Mouse (Mus musculus): ENCODE results near the gene Sp9. TPM values are rescaled to one million over a fixed set of nuclear protein-coding genes. Genes with fewer than 3 reads are reported as not detected.

Sp9 gene
- total RNA-seq, 2 experiments from 2014 or later: 2.9 to 3.6 TPM

DNA sequence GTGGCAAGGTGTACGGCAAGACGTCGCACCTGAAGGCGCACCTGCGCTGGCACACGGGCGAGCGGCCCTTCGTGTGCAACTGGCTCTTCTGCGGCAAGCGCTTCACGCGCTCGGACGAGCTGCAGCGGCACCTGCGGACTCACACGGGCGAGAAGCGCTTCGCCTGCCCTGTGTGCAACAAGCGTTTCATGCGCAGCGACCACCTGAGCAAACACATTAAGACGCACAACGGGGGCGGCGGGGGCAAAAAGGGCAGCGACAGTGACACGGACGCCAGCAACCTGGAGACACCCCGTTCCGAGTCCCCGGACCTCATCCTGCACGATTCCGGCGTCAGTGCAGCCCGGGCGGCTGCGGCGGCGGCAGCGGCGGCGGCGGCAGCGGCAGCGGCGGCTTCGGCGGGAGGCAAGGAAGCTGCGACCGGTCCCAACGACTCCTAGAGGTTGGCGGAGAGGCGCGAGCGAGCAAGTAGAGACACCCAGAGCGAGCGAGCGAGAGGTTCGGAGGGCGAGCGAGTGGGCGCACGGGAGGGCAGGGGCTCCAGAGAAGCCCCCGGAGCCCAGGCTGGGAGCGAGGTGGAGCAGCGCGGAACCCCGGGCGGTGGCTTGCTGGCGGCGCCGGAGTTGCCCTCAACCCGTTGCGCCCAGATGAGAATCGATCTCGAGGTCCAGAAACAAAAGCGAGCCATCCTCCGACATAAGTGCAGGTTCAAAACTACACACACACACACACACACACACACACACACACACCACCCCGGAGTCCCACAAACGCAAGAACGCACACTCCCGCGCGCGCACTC is 2.6 kb downstream of the Sp9 start:
- no peak for DNase-seq (ENCODE audit: extremely low spot score in 1 of 2, low spot score in 1 of 2)

DNA sequence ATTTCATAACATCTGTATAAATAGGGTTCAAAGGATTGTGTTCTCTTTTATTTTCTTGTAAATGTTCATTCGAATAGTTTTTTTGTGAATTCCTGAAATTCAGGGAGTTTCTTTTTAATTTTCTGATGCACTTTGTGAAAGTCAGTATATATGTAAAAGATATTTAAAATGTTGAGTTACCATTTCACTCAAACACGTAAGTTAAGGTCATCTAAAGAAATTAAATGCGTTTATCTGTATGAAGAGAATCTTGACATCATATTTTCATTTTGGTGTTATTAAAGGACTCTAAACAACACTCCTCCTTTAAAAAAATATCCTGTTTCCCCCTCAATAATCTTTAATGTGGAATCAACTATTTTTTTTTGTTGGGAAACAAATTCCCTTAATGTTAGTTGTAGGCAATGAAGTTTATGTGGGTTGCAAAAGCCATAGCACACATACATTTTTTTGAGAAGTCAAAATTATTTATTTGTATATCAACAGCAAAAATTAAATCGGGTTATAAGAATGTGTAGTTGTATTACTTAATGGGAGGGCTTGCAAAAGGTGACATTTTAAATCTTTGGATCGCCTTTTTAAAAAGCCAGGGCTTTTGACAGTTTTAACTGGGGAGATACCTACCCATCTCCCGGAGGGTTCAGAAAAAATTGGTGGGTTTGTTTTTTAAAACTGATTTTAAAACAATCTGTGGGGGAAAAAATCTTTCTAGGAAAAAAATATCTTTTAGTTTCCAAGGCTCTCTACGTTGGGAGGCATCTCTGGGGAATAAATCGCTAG is 3.7 kb downstream of the Sp9 start:
- no peak for DNase-seq (ENCODE audit: extremely low spot score in 1 of 2, low spot score in 1 of 2)

DNA sequence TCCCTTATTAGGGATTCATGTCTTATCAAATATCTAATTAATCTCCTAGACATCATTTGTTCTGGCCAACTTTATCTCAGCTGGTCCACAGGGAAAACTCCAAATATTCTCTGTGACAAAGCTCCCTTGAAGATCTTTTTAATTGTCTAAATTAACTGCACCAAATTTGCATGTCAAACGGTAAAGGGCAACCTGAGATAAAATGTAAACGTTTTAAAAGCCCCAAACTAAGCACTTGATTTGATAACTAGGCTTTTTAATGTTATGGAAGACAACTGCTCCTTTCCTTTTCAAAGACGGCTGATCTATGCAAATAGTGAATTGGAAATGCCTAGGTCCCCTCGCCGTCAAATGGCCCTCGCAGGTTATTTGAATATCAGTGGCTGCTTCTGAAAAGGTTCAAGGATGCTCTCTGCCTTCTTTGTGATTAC is 4.4 kb downstream of the Sp9 start:
- DNase-seq (ENCODE audit: extremely low spot score in 1 of 2, low spot score in 1 of 2): no peak

DNA sequence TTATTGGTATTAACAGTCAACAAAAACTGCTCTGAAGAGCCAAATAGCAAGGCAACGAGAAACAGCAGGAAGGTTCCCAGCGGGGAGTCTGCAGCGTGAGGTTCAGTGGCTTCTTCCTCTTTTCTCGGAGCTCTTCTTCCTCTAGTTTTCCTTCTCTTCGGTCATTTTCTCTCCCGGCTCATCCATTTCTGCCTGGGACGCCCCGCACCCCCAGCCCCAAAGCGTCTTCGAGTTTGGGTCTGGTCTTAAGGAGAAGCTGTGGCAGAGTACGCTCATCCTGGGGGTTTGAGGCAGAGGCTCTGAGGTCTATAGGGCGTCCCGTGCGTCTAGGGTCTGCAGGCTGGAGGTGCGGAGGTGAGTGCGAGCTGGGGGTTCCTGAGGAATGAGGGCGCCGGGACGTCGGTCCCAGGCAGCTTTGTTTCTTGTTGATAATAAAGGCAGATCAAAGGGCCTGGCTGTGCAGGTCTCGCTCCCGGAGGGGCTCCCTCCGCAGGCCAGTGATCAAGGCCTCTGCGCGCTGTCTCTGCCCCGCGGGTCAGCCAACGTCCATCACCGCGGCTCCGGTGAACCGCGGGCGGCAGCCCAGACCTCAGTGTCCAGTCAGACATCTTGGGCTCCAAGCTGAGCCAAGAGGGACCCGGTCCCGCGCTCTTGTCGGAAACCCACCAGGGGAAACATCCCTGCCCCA is 5.4 kb downstream of the Sp9 start:
- no peak for DNase-seq (ENCODE audit: extremely low spot score in 1 of 2, low spot score in 1 of 2)

DNA sequence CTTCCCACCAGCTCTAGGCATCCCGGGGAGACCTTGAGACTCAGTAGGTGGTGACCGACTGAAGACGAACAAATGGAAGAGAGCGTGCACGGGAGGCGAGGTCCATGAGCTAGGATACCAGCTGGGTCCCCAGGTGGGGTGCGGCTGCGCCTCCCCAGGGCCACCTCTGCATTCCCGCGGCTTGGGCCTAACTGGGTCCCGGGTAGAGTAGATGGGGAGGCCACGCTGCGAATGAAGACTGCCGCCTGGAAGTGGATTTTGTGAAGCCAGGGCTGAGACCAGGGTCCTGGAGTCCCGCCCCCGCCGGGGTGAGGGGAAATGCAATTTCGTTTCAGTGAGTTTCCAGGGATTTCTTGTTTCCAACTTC is 6.0 kb downstream of the Sp9 start:
- DNase-seq (ENCODE audit: extremely low spot score in 1 of 2, low spot score in 1 of 2): no peak

DNA sequence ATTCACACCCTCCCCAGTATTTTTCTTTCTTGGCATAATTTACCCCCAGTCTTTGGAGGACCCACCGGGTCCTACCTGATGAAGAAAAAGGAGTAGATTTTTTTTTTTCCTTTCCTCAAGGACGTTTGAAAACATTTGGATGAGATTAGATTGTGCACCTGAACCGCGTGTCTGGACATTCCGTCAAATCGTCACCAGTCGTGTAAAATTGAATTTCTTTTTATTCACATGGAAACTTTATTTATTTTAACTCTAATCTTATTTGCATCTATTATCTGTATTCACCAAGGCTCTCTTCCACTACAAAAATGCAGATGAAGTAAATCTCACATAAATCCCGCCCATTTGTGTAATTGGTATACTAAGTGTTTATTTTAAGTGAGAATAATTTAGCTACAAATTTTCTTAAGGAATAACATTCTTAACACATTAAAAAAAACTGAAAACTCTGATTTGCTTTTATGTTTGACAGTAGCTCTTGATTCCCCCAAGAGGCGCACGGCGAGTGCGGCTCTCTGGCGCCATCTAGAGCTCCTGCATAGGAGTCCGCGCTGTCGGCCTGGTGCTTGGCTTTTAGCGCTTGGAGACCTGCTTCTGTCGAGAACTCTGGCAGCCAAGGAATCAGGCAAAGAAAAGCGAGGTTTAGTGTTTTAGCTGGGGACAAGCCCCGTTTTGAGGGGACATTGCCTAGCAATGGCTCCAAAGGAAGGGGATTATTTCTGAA is 6.6 kb downstream of the Sp9 start:
- peak in 1 of 2 experiments; percentile 91 for DNase-seq (ENCODE audit: extremely low spot score in 1 of 2, low spot score in 1 of 2)

DNA sequence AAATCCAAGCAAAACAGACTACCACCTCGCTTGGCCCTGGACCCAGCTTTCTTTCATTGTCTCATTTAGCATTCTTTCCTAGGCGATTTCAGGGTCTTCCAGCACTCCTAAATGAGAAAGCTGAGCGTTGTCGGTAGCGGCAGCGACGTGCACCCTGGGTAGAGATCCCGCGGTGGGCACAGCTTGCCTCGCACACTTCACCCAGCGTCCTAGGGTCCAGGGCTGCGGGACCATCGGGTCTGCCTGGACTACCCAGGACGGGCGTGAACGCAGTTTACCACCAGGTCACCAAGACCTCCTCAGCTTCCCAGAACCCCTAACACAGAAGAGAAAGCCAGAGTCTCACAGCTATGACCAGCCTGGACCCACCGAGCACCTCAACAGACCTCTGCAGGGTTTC is 7.1 kb downstream of the Sp9 start:
- no peak for DNase-seq (ENCODE audit: extremely low spot score in 1 of 2, low spot score in 1 of 2)

DNA sequence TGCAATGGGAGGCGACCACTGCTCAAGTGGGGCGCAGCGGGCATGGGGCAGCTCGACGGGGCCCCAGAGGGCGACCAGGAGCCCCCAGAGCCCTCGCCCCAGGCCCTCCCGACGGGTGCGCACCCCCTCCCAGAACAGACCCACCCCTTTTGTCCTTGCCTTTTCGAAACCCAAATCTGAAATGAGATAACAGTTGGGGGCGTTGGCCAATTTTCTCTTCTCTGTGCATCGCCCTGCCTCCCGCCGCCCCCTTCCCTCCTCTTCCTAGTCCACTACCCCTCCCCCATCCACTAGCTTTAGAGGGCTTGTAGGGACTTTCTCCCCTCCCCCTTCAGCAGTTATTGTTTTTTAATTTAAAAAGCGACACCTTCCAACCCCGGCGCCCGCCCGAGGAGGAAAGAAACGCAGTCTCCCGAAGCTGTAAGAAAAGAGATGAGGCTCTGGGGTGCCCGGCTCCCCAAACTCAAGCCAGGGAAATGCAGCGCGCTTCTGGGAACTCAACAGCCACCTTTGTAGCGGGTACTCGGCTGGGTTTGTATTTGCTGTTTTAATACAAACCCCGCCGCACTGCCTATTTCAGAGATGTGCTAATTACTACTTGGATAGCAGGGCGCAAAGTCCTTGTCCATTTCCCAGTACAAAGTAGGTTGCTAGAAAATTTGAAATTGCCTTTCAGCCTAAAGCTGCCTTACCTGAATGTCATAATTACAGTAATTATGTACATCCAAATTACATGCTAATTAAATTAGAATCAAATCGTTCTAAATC is 7.7 kb downstream of the Sp9 start:
- DNase-seq (ENCODE audit: extremely low spot score in 1 of 2, low spot score in 1 of 2): no peak

DNA sequence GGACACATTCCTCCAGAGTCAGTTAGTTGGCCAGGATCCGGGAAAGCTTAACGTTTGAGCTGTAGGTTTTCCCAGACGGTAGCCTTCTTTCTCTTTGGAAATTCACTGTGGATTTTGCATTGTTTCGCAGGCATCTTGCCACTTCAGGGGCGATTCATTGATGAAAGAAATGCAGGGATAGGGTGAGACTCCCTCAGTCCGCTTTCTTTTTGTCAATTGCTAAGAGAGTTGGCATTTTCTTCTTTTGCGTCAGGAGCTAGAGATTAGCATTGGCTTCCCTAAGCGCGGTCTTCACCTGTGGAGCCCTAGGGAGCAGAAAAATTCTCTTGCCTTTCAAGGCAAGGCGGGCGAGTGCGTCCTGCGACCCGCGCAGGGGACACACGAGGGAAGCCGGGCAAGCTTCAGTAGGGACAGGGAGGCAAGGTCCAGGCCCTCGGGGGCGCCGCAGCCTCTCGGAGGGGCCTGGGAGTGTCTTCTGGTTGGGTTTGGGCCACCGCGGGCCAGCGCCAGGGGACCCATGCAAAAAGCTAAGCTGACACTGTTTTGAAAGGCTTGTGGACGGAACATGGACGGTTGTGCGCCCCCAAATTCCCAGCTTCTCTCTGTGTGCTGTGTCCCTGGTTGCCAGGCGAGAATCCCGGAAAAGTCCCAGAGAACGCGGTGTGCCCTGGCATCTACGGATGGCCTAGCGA is 8.8 kb downstream of the Sp9 start:
- no peak for DNase-seq (ENCODE audit: extremely low spot score in 1 of 2, low spot score in 1 of 2)

DNA sequence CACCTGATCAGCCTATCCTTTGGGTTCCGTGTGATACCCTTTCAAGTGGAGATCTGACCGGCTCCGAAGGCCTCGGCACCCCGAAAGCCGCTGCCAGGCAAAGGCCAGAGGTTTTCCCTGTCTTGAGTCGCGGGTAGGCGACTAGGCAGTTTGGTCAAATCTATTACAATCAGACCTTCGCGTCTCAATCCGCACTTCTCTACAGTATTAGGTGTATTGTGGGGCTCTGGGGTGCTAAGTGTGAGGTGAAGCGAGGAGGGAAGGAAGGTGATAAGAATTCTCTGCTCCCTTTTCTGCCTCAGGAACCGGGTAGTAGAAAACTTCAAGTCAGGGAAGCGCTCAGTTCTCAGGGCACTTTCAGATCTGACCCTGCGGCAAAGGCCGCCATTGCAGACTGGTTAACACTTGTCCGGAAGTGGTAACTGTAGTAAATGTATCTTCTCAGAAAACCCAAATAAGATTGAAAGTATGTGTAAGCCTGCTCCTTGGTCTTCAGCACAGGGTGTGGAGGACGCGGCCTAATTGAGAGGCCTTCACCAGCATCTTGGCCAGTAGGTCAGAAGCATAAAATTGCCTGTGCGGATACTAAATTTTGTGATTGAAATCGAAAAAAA is 9.4 kb downstream of the Sp9 start:
- no peak for DNase-seq (ENCODE audit: extremely low spot score in 1 of 2, low spot score in 1 of 2)

DNA sequence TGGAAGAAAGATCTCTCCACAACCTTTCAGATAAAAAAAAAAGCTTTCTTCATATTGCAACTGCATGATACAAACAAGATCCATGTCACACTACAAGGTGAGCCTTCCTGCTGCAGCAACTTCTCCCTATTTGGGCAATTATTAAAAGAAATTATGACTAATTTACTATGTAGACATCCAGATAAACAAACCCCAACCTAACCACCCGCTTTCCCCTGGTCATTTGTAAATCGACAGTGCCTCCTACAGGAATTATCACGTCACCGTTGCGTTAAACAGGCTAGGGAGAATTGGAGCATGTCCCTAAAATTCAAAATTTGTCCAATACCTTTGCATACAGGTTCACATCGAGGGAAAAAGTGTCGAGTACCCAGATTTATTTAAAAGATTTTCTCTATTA is 10.0 kb downstream of the Sp9 start:
- no peak for DNase-seq (ENCODE audit: extremely low spot score in 1 of 2, low spot score in 1 of 2)

DNA sequence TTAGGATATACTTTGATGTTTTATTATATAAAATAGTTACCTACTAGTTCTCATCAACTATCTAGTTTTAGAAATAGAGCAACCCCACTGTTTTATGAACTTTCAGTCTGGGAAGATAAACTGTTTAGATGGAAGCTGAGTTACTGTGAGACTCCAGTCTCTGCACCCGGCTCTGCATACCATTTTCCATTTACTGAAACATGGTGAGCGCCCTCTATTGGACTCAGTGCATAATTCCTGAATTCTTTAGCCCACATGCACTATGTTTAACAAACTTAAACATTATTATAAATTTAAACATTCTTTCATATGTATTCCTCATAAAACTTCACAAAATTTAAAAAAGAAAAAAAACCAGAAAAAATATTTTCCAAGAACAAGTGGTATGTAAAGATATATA is 13.9 kb downstream of the Sp9 start:
- no peak for DNase-seq (ENCODE audit: extremely low spot score in 1 of 2, low spot score in 1 of 2)

DNA sequence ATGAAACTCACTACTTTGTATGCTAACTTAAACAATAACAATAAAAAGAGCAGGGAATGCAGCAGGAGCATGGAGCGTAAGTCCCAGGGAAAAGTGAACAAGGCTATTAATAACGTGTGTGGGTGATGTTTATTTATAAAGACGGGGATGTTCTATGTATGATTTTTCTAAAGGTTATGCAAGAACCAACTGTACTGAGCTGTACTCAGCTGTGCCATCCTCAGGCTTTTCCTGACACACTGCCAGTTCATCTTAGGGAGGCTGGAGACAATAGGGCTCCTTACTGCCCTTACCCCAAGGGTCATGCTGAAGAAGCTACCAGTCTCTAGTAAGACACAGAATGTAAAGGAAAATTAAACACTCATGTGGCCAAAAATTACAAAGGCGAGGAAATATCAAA is 19.4 kb downstream of the Sp9 start:
- no peak for DNase-seq (ENCODE audit: extremely low spot score in 1 of 2, low spot score in 1 of 2)

DNA sequence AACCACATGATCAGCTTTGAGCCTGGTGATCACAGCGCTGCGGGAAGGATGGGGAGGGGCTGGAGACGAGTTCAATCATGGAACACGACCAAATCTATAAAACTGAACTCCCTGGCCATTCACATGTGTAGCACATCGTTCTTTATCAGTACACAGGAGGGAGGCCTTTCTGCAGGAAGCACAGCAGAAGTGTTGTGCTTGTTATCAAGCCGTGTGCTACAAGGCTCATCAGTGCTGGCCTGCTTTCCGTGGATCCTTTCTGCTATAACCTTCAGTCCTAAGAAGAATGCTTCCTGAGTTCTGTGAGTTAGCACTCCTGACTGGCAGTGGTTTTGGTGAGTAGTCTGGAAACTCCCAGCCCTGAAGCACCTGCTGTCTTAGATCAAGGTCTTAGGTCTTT is 23.3 kb downstream of the Sp9 start:
- no peak for DNase-seq (ENCODE audit: extremely low spot score in 1 of 2, low spot score in 1 of 2)

DNA sequence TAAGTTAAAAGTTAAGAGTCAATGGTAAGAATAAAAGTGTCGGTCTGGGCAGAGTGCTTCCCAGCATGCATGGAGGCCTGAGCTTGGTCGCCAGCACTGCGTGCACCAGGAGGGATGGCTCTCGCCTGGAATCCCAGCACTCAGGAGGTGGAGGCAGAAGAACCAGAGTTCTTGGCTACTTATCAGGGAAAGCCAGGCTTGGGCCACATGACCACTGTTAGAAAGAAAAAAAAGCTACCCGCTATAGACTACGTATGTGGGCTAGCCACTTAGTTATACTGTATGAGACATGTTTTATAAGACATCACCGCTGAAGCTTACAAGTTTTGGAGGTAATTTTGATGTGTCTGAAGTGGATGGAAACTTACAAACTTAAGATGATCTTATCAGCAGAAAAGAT is 26.4 kb downstream of the Sp9 start:
- DNase-seq (ENCODE audit: extremely low spot score in 1 of 2, low spot score in 1 of 2): no peak

DNA sequence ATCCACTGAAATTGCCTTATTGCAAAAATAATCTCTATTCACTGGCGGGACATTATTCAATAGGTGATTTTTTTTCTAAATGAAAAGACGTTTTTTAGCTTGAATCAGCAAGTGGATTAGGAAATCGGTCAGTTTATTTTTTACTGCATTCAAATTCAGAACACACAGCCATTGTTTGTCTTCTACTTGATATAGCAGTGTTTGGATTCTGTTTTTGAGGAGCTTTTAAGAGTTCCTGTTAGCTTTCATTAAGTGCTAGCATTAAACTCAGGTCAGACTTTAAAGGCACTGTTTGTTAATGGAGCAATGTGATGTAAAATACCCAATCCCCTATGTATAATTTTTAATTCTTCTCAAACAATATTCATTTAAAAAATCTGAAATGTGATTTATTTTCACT is 27.1 kb downstream of the Sp9 start:
- no peak for DNase-seq (ENCODE audit: extremely low spot score in 1 of 2, low spot score in 1 of 2)

DNA sequence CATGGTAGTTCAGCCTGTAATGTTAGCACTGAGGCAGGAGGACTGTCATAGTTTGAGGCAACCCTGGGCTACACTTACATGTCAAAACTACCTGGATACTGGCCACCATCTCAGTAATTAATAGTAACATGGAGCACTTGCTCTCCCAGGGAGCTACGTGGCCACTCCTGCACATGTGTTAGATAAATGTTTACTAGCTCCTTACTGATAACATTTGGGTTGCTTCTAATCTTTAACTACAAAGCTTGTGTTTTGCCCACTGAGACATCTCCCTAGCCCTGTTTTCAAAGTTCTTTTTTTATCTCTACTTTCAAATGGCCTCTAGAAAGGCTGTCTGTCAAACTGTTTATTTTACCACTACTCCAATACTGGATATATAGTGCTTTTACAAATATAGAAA is 30.3 kb downstream of the Sp9 start:
- no peak for DNase-seq (ENCODE audit: extremely low spot score in 1 of 2, low spot score in 1 of 2)

DNA sequence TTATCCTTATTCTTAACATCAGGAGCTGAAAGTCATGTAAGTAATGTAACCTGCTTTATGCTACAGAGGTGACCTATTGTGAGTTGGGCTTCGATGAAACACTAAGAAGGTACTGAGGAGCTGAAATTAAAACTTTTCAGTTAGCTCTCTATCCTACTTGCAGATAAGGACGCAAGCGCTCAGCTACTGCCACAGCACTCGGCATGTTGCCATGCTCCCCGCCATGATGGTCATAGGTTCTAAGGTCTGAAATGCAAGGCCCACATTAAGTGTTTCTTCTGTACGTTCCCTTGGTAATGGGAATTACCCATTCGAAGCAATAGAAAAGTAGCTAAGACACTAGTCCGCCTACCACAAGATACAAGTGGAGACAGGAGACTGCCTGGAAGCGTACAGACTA is 31.0 kb downstream of the Sp9 start:
- no peak for DNase-seq (ENCODE audit: extremely low spot score in 1 of 2, low spot score in 1 of 2)

DNA sequence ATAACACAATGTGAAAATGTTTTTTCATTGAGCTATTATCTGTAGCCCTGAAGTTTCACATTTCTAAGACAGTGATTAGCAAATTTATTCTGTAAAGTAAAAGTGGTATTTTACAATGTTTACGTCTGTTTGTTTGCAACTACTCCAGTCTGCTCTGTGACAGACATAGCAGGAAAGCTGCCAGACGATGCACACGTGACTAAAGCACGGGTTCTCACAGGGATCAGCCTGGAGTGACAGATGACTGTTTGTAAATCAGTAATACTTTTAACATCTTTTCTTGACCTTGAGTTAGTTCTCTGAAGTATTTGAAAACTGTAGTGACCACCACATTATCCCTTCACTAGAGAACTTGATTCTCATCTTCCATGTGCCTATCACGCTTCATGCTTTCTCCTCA is 32.8 kb downstream of the Sp9 start:
- no peak for DNase-seq (ENCODE audit: extremely low spot score in 1 of 2, low spot score in 1 of 2)
